Comparison of ENCODE assay signal across 14 mouse cellular contexts in the genomic region with DNA sequence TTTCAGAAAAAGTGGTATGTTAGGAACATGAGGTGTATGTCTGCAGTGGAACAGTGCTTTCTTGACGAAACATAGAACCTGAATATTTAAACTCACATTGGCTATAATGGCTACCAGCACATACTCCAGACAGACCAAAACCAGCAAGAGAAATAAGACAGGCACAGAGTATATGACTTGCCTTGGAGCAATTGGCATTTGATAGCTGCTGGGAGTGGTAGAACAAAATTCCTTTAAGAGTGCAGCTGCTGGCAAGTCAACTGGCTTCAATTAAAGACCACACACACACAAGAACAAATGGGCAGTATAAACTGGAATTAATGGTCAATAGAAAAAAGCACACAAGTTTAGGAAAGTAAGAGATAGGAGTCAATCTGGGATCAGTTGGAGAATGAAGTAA.
"Had no signal": no experiment of that assay in that cellular context is flagged by ENCODE, and none has a peak within 500 bp of the region (broad histone marks: within the 10 kb centered on the region; RNA-seq: fewer than 3 reads in every experiment).

No protein-coding gene starts in this region.

- H3K9ac ChIP-seq: limb, embryonic 12.5 days; liver, embryonic 12.5 days; lung, embryonic 14.5 days; neural tube, embryonic 15.5 days had no signal

- DNase-seq: kidney, adult 11 months; kidney, postnatal 25 days; lung, embryonic 14.5 days; lung, postnatal 10 days; lung, postnatal 4 days; midbrain, embryonic 14.5 days; thymus, postnatal 14 days had no signal

- H3K4me3 ChIP-seq: left cerebral cortex, adult 2 months; limb, embryonic 12.5 days; liver, embryonic 12.5 days; midbrain, embryonic 10.5 days; myocyte; neural tube, embryonic 15.5 days had no signal

- H3K4me2 ChIP-seq: limb, embryonic 12.5 days; liver, embryonic 12.5 days; lung, embryonic 14.5 days; neural tube, embryonic 15.5 days had no signal

- H3K27ac ChIP-seq: left cerebral cortex, adult 2 months; limb, embryonic 12.5 days; liver, embryonic 12.5 days; midbrain, embryonic 10.5 days; neural tube, embryonic 15.5 days; stomach, postnatal 0 days had no signal

- H3K36me3 ChIP-seq: limb, embryonic 12.5 days; liver, embryonic 12.5 days; midbrain, embryonic 10.5 days; neural tube, embryonic 15.5 days had no signal

- H3K27me3 ChIP-seq: limb, embryonic 12.5 days; liver, embryonic 12.5 days; neural tube, embryonic 15.5 days had no signal

- ATAC-seq: liver, embryonic 12.5 days had no signal

- H3K4me1 ChIP-seq: limb, embryonic 12.5 days; liver, embryonic 12.5 days; midbrain, embryonic 10.5 days; neural tube, embryonic 15.5 days had no signal

- H3K9me3 ChIP-seq: limb, embryonic 12.5 days; liver, embryonic 12.5 days; midbrain, embryonic 10.5 days; neural tube, embryonic 15.5 days had no signal
